Mouse (Mus musculus) brain, embryonic 14.5 days (tissue): ENCODE data around the gene Prkd2.

Experiments used
- CTCF ChIP-seq: fragments of 200-500 bp; IDR thresholded peaks from 2 replicates; pipeline ENCODE4 v1.5.1; 2012; ENCODE audit warnings: inconsistent platforms, mild to moderate bottlenecking, moderate library complexity, borderline replicate concordance; ENCODE audit not compliant: insufficient read depth, insufficient read length; ENCODE audit errors: extremely low read depth
- POLR2A ChIP-seq: fragments of 200-500 bp; IDR thresholded peaks from 2 replicates; pipeline ENCODE4 v1.6.1; 2012; ENCODE audit warnings: mild to moderate bottlenecking, inconsistent platforms, borderline replicate concordance; ENCODE audit not compliant: poor library complexity, insufficient read depth, insufficient read length, severe bottlenecking; ENCODE audit errors: extremely low read depth

DNA sequence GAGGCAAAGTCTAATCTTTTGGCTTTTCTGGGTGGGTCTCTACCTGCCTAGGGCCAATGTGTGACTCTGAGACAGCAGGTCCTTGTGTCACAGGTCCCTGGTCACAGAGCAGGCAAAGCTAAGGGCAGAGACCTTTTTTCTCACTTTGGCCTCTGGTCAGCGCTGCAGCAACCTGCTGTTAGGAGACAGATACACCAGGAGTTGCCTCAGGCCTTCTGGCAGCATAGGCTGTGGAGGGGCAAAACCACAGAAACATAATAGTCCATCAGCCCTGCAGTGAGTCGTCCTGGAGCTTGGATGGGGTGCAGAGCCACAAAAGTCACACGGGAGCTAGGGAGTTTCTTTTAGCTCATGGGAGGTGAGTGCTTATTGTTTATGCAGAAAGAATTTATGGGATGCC, 76.0 kb downstream of the Prkd2 start:
- TF ChIP-seq CTCF, result no peak
- TF ChIP-seq POLR2A, result no peak
